Mouse (Mus musculus) midbrain, embryonic 15.5 days (tissue): ENCODE measurements around the gene Smad3. TPM values are rescaled to one million over a fixed set of nuclear protein-coding genes. Genes with fewer than 3 reads are reported as not detected.

Experiments used
- ATAC-seq: fragments of 200-750 bp; cut with Nextera tagmentation; replicated peaks from 2 replicates; pipeline ENCODE4 v1.8.0; 2017; ENCODE audit warnings: moderate TSS enrichment
- H3K27ac ChIP-seq: fragments of 300-500 bp; sonication (generic); 2 replicates; pipeline ENCODE4 v1.5.1; 2015; ENCODE audit warnings: mild to moderate bottlenecking, inconsistent platforms
- H3K27me3 ChIP-seq: fragments of 300-500 bp; sonication (generic); replicated peaks from 2 replicates; pipeline ENCODE4 v1.6.1; 2015; ENCODE audit warnings: inconsistent platforms
- H3K36me3 ChIP-seq: fragments of 300-500 bp; sonication (generic); replicated peaks from 2 replicates; pipeline ENCODE4 v1.6.1; 2015; ENCODE audit warnings: inconsistent platforms
- H3K4me1 ChIP-seq: fragments of 300-500 bp; sonication (generic); 2 replicates; pipeline ENCODE4 v1.6.1; 2015; ENCODE audit warnings: inconsistent platforms
- H3K4me2 ChIP-seq: fragments of 300-500 bp; sonication (generic); 2 replicates; pipeline ENCODE4 v1.6.1; 2015; ENCODE audit warnings: inconsistent platforms, mild to moderate bottlenecking, moderate library complexity
- H3K4me3 ChIP-seq: fragments of 300-500 bp; sonication (generic); 2 replicates; pipeline ENCODE4 v1.5.1; 2015; ENCODE audit warnings: mild to moderate bottlenecking, inconsistent platforms
- H3K9ac ChIP-seq: fragments of 300-500 bp; sonication (generic); 2 replicates; pipeline ENCODE4 v1.6.1; 2015; ENCODE audit warnings: mild to moderate bottlenecking, inconsistent platforms
- H3K9me3 ChIP-seq: fragments of 300-500 bp; sonication (generic); 2 replicates; pipeline ENCODE4 v1.6.1; 2016; ENCODE audit warnings: inconsistent platforms
- WGBS: fragments of 180-500 bp; shearing (Covaris S2); methylation state at CpG from one replicate; pipeline ENCODE4 v1.1.7; 2015; ENCODE audit warnings: mixed read lengths; 5-methylcytosine and 5-hydroxymethylcytosine counted together
- polyA plus RNA-seq: library from polyadenylated mRNA; unstranded; fragments of >200 nt; fragmentation: Nextera tagmentation; extraction: Ambion mirVana; gene quantifications from 2 replicates; pipeline ENCODE4 v1.2.1, GENCODE M21; 2015

Gene Smad3
- polyA plus RNA-seq, 1 experiment from 2014 or later: 7.2 TPM

DNA sequence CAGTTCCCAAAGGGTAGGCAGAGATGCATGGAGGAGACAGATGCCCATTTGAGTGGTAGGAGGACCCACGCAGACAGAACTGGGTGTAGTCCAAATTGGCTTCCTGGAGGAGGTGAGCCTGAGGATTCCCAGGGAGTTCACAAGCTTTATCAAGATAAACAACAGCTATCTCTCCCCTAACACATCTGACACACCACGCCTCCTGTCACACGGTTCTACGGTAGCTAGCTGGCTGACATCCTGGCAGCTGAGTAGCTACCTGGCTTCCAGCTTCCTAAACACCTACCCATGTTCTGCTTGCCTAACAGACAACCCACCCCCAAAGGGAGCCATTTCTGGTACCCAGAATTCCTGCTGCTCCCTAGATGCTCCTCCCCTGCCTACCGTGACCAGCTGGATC, 47.9 kb downstream of the Smad3 start:
- Histone ChIP-seq H3K27me3 (no peaks in the 10 kb centered on the region), H3K4me3 (no peak overlapping the region), H3K4me1 (peaks cover 7% of the 10 kb centered on the region), H3K4me2 (no peak overlapping the region), H3K27ac (no peak overlapping the region), H3K9me3 (no peaks in the 10 kb centered on the region), H3K36me3 (no peaks in the 10 kb centered on the region), H3K9ac (no peak overlapping the region)
- ATAC-seq: no peak
- 98% methylated on average over 5 of the region's 5 CpGs for WGBS

DNA sequence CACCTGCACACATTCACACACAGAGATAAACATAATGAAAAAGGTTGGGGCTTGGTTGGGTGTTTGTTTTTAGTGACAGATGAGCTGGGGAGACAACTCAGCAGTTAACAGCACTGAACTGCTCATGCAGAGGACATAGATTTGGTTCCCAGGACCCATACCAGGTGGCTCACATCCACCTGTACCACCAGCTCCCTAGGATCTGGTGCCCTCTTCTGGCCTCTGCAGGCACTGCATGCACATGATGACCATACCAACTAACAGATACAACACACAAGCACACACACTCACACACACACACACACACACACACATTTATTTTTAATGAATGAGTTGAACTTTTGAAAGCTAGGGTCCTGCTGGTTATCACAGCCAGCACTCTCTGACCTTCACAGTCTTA, 48.5 kb downstream of the Smad3 start:
- no peak overlapping the region for H3K9ac ChIP-seq
- no peak overlapping the region for H3K27ac ChIP-seq
- no peak overlapping the region for H3K4me3 ChIP-seq
- no peak overlapping the region for H3K4me2 ChIP-seq
- no peaks in the 10 kb centered on the region for H3K36me3 ChIP-seq
- H3K4me1 ChIP-seq: peaks cover 7% of the 10 kb centered on the region
- no peaks in the 10 kb centered on the region for H3K27me3 ChIP-seq
- no peak for ATAC-seq
- H3K9me3 ChIP-seq: no peaks in the 10 kb centered on the region

- Histone ChIP-seq H3K4me1 (peaks cover 7% of the 10 kb centered on the region), H3K4me2 (no peak overlapping the region), H3K27me3 (no peaks in the 10 kb centered on the region), H3K4me3 (no peak overlapping the region), H3K27ac (no peak overlapping the region), H3K9ac (no peak overlapping the region), H3K36me3 (no peaks in the 10 kb centered on the region), H3K9me3 (no peaks in the 10 kb centered on the region)
- no peak for ATAC-seq
- WGBS: 94% methylated on average over 9 of the region's 9 CpGs
Measured at GRCm38 (mm10) chr9:63707816-63708588, 49.8 kb downstream of the Smad3 start.

DNA sequence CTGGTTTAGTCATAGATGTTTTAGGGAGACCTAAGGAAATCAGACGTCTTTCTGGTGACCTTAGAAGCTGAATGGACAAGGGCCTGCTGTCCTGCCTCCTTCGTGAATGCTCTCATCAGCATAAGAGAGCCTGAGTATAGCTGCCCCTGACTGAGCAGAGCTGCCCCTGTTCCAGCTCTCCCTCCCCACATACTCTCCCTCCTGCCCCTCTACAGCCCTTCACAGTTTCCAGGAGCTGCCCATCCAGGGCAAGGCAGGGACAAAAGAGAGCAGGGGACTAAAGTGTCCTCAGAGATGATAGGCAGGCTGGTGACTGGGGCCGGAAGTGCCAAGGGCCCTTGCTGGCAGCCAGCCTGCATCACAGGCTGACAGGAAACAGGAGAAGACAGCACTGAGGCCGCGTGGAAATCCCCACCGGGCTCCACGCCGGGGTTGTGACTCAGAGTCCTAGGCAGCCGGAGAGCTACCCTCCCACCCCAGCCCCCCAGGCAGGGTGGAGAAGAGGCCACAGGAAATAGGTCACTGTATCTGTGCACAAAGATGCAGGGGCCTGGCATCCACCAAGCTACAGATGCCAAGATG, 51.6 kb downstream of the Smad3 start:
- Histone ChIP-seq H3K4me1 (peaks cover 10% of the 10 kb centered on the region), H3K9ac (no peak overlapping the region), H3K9me3 (no peaks in the 10 kb centered on the region), H3K4me3 (no peak overlapping the region), H3K4me2 (no peak overlapping the region), H3K27me3 (no peaks in the 10 kb centered on the region), H3K27ac (no peak overlapping the region), H3K36me3 (no peaks in the 10 kb centered on the region)
- WGBS: 32% methylated on average over 9 of the region's 9 CpGs
- 0 out of 2 replicates have a peak, but pooled peaks have one; percentile 6 for ATAC-seq

- no peak overlapping the region for H3K4me3 ChIP-seq
- no peak overlapping the region for H3K27ac ChIP-seq
- 65% methylated on average over 6 of the region's 6 CpGs for WGBS
- peaks cover 10% of the 10 kb centered on the region for H3K4me1 ChIP-seq
- H3K4me2 ChIP-seq: no peak overlapping the region
- H3K36me3 ChIP-seq: no peaks in the 10 kb centered on the region
- no peaks in the 10 kb centered on the region for H3K9me3 ChIP-seq
- no peaks in the 10 kb centered on the region for H3K27me3 ChIP-seq
- H3K9ac ChIP-seq: no peak overlapping the region
- no peak for ATAC-seq
Measured at GRCm38 (mm10) chr9:63704979-63705751, 52.6 kb downstream of the Smad3 start.

GRCm38 (mm10) chr9:63704131-63704530, 53.7 kb downstream of the Smad3 start:
- Histone ChIP-seq H3K9me3 (no peaks in the 10 kb centered on the region), H3K4me2 (no peak overlapping the region), H3K27me3 (no peaks in the 10 kb centered on the region), H3K36me3 (no peaks in the 10 kb centered on the region), H3K4me3 (no peak overlapping the region), H3K4me1 (peaks cover 10% of the 10 kb centered on the region), H3K27ac (no peak overlapping the region), H3K9ac (no peak overlapping the region)
- ATAC-seq: no peak
- 82% methylated on average over 5 of the region's 5 CpGs for WGBS

GRCm38 (mm10) chr9:63703236-63703785, 54.5 kb downstream of the Smad3 start:
- H3K4me2 ChIP-seq: no peak overlapping the region
- H3K9ac ChIP-seq: no peak overlapping the region
- H3K27me3 ChIP-seq: no peaks in the 10 kb centered on the region
- H3K4me1 ChIP-seq: peaks cover 10% of the 10 kb centered on the region
- no peak overlapping the region for H3K4me3 ChIP-seq
- no peak overlapping the region for H3K27ac ChIP-seq
- no peaks in the 10 kb centered on the region for H3K36me3 ChIP-seq
- WGBS: 86% methylated on average over 7 of the region's 7 CpGs
- ATAC-seq: no peak
- H3K9me3 ChIP-seq: no peaks in the 10 kb centered on the region

GRCm38 (mm10) chr9:63702502-63703013, 55.2 kb downstream of the Smad3 start:
- no peak overlapping the region for H3K9ac ChIP-seq
- WGBS: 53% methylated on average over 16 of the region's 16 CpGs
- H3K27me3 ChIP-seq: no peaks in the 10 kb centered on the region
- H3K9me3 ChIP-seq: no peaks in the 10 kb centered on the region
- no peak overlapping the region for H3K27ac ChIP-seq
- ATAC-seq: no peak
- H3K36me3 ChIP-seq: no peaks in the 10 kb centered on the region
- no peak overlapping the region for H3K4me2 ChIP-seq
- no peak overlapping the region for H3K4me3 ChIP-seq
- H3K4me1 ChIP-seq: peaks cover 10% of the 10 kb centered on the region

- no peak overlapping the region for H3K9ac ChIP-seq
- no peak overlapping the region for H3K4me3 ChIP-seq
Measured at GRCm38 (mm10) chr9:63701957-63702309, 55.9 kb downstream of the Smad3 start.

GRCm38 (mm10) chr9:63701258-63701956, 56.4 kb downstream of the Smad3 start:
- no peak for ATAC-seq
- 79% methylated on average over 10 of the region's 10 CpGs for WGBS

More at GRCm38 (mm10) chr9:63701957-63702309, 55.9 kb downstream of the Smad3 start:
- Histone ChIP-seq H3K27me3 (no peaks in the 10 kb centered on the region), H3K36me3 (no peaks in the 10 kb centered on the region), H3K4me1 (peaks cover 14% of the 10 kb centered on the region), H3K27ac (no peak overlapping the region), H3K4me2 (no peak overlapping the region), H3K9me3 (no peaks in the 10 kb centered on the region)
- no peak for ATAC-seq
- WGBS: 94% methylated on average over 4 of the region's 4 CpGs

DNA sequence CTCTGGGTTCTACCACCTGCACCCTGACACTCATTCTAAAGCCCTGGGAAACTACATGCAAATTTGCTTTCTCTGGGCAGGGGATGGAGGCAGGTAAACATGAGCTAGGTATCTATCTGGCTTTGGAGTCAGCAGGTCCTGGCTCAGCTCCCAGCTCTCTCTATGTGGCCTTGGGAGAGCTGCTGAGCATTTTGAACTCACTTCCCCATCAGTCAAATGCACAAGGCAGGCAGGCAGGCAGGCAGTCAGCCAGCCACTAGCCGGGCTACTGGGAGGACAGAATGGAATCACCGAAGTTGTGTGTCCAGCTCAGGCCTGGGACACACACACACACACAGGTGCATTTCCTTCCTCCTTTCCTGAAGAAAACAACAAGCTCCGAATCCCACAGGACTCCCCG, 58.6 kb downstream of the Smad3 start:
- Histone ChIP-seq H3K4me1 (peaks cover 11% of the 10 kb centered on the region; the same call in 1 of the 2 replicates), H3K27me3 (no peaks in the 10 kb centered on the region), H3K4me2 (no peak overlapping the region), H3K36me3 (no peaks in the 10 kb centered on the region), H3K9ac (no peak overlapping the region), H3K4me3 (no peak overlapping the region), H3K27ac (no peak overlapping the region), H3K9me3 (no peaks in the 10 kb centered on the region)
- no peak for ATAC-seq
- WGBS: 58% methylated on average over 4 of the region's 4 CpGs

More at GRCm38 (mm10) chr9:63701258-63701956, 56.4 kb downstream of the Smad3 start:
- no peak overlapping the region for H3K4me3 ChIP-seq
- H3K27ac ChIP-seq: no peak overlapping the region
- no peak overlapping the region for H3K9ac ChIP-seq
- H3K36me3 ChIP-seq: no peaks in the 10 kb centered on the region
- peaks cover 15% of the 10 kb centered on the region for H3K4me1 ChIP-seq
- H3K9me3 ChIP-seq: no peaks in the 10 kb centered on the region
- no peak overlapping the region for H3K4me2 ChIP-seq
- H3K27me3 ChIP-seq: no peaks in the 10 kb centered on the region
